Mouse (Mus musculus): ENCODE results near the gene Tap2. TPM values are rescaled to one million over a fixed set of nuclear protein-coding genes. Genes with fewer than 3 reads are reported as not detected.

Tap2 gene
- 51.8 and 56.6 TPM in 2 replicates for polyA plus RNA-seq (2012; ENCODE audit: insufficient read depth, insufficient read length, missing spikeins)

GRCm38 (mm10) chr17:34203444-34203843, at the start of gene Tap2:
Tap2 (plus strand) TSS chr17:34203527.
- peak within 1 kb of the TSS; percentile 98 for H3K4me3 ChIP-seq (ENCODE audit: insufficient read depth, low read length)
- peaks cover 12% of the 10 kb centered on the region for H3K4me1 ChIP-seq (ENCODE audit: control insufficient read depth, insufficient read depth, low read length)
- TF ChIP-seq CTCF (IDR thresholded peaks at IDR 0.05; ENCODE audit: low read depth, low read length): no peak
- TF ChIP-seq POLR2A (IDR thresholded peaks at IDR 0.05; ENCODE audit: borderline replicate concordance, low read depth, low read length): no peak
- H3K27ac ChIP-seq (ENCODE audit: insufficient read depth, low read depth, low read length): no peak within 1 kb of the TSS

DNA sequence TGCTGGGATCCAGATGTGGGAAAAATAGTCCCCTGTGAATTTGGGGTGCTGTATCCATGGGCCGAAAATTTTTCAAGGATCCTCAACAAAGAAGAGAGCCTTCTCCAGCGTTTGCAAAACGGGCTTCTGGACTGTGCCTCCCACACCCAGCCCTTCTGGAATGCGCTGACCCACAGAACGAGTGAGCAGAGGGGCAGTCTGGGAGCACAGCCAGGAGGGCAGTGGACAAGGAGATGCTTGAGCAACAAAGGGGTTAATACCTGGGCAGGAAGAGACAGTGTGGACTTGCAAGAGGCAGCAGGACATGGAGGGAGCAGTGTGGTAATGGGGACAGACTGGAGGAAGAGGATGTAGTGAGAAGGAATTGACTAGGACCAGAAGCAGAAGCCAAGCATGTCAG, 47.8 kb upstream of the Tap2 start:
- no peak for TF ChIP-seq POLR2A (IDR thresholded peaks at IDR 0.05; ENCODE audit: borderline replicate concordance, low read depth, low read length)
- TF ChIP-seq CTCF (IDR thresholded peaks at IDR 0.05; ENCODE audit: low read depth, low read length): no peak

DNA sequence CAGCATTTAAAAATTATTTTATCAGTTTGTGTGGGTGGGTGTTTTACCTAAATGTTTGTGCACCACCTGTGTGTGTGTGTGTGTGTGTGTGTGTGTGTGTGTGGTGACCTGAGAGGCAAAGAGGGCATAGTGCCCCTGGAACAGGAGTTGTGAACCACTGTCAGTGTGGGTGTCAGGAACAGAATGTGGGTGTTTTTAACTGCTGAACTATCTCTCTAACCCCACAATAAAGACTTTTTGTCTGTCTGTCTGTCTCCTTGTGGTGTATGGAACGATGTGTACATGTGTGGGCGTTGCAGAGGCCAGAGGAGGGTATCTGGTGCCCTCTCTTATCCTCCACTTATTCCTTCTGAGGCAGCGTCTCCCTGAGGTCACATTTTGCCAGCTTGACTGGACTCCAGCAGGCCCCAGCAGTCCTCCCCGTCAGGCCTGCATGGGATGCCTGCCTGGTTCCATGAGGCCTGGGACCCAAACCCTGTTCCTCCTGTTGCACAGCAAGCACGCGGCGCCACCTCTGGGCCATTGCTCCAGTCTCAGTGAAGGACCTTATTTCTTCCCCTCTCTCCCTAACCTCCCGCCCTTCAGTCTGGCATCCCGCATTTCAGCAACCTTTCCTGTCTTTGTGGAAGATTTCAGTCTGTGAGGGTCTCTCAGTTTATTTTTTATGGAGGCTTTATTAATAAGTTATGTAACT, 39.0 kb upstream of the Tap2 start:
- no peak for TF ChIP-seq POLR2A (IDR thresholded peaks at IDR 0.05; ENCODE audit: borderline replicate concordance, low read depth, low read length)
- no peak for TF ChIP-seq CTCF (IDR thresholded peaks at IDR 0.05; ENCODE audit: low read depth, low read length)
- Histone ChIP-seq H3K4me3 (ENCODE audit: insufficient read depth, low read length) (no peak overlapping the region), H3K27ac (ENCODE audit: insufficient read depth, low read depth, low read length) (no peak overlapping the region), H3K4me1 (ENCODE audit: control insufficient read depth, insufficient read depth, low read length) (peaks cover 7% of the 10 kb centered on the region)

More for the DNA sequence above, 47.8 kb upstream of the Tap2 start:
- H3K27ac ChIP-seq (ENCODE audit: insufficient read depth, low read depth, low read length): no peak overlapping the region
- H3K4me1 ChIP-seq (ENCODE audit: control insufficient read depth, insufficient read depth, low read length): peaks cover 32% of the 10 kb centered on the region
- H3K4me3 ChIP-seq (ENCODE audit: insufficient read depth, low read length): no peak overlapping the region

GRCm38 (mm10) chr17:34165033-34165730, 38.1 kb upstream of the Tap2 start:
- peaks cover 5% of the 10 kb centered on the region for H3K4me1 ChIP-seq (ENCODE audit: control insufficient read depth, insufficient read depth, low read length)
- peak overlapping the region; percentile 33; the same call in 1 of the 2 replicates for H3K27ac ChIP-seq (ENCODE audit: insufficient read depth, low read depth, low read length)
- TF ChIP-seq CTCF (IDR thresholded peaks at IDR 0.05; ENCODE audit: low read depth, low read length) (0 out of 2 replicates have a peak, but pooled peaks have one; percentile 15), POLR2A (IDR thresholded peaks at IDR 0.05; ENCODE audit: borderline replicate concordance, low read depth, low read length) (no peak)
- no peak overlapping the region for H3K4me3 ChIP-seq (ENCODE audit: insufficient read depth, low read length)

DNA sequence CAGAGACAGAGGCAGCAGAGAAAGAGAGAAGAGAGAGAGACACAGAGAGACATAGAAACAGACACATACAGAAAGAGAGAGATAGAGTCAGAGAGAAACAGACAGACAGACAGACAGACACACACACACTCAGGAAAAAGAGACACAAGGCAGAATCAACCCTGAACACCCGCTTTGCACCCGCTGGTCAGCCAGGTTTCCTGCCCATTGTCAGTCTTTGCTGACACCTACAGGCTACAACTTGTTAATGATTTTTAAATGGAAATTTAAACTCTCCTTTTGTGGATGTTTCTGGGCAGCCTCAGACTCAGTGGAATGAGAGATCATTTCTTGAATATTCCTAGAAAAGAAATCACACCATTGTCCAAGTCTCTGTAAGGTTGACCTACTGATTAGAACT, 34.0 kb upstream of the Tap2 start:
- Histone ChIP-seq H3K27ac (ENCODE audit: insufficient read depth, low read depth, low read length) (no peak overlapping the region), H3K4me1 (ENCODE audit: control insufficient read depth, insufficient read depth, low read length) (peaks cover 7% of the 10 kb centered on the region), H3K4me3 (ENCODE audit: insufficient read depth, low read length) (no peak overlapping the region)
- TF ChIP-seq POLR2A (IDR thresholded peaks at IDR 0.05; ENCODE audit: borderline replicate concordance, low read depth, low read length) (no peak), CTCF (IDR thresholded peaks at IDR 0.05; ENCODE audit: low read depth, low read length) (peak; percentile 72)

DNA sequence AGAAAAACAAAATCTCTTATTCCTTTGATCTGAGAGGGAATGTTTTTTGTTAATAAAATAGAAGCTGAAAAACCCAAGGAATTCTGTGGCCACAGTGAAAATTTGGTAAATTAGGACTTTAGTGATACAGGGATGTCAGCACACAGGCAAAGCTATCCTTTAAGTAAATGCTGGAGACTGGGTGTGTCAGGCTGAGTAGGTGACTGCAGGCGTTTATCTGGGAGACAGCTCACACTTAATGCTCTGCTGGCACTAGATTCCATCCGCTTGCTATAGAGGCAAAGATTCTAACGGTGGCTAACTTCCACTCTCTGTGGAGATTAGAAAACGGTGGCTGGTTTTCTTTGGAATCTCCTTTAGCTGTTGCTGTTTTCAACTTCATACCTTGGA, 32.8 kb upstream of the Tap2 start:
- H3K27ac ChIP-seq (ENCODE audit: insufficient read depth, low read depth, low read length): no peak overlapping the region
- H3K4me3 ChIP-seq (ENCODE audit: insufficient read depth, low read length): no peak overlapping the region
- no peak for TF ChIP-seq POLR2A (IDR thresholded peaks at IDR 0.05; ENCODE audit: borderline replicate concordance, low read depth, low read length)
- TF ChIP-seq CTCF (IDR thresholded peaks at IDR 0.05; ENCODE audit: low read depth, low read length): no peak
- H3K4me1 ChIP-seq (ENCODE audit: control insufficient read depth, insufficient read depth, low read length): peaks cover 6% of the 10 kb centered on the region

GRCm38 (mm10) chr17:34170877-34171498, 32.3 kb upstream of the Tap2 start:
- TF ChIP-seq POLR2A (IDR thresholded peaks at IDR 0.05; ENCODE audit: borderline replicate concordance, low read depth, low read length) (no peak), CTCF (IDR thresholded peaks at IDR 0.05; ENCODE audit: low read depth, low read length) (no peak)
- Histone ChIP-seq H3K4me1 (ENCODE audit: control insufficient read depth, insufficient read depth, low read length) (peaks cover 6% of the 10 kb centered on the region), H3K27ac (ENCODE audit: insufficient read depth, low read depth, low read length) (no peak overlapping the region), H3K4me3 (ENCODE audit: insufficient read depth, low read length) (peak overlapping the region; percentile 4; the same call in 1 of the 2 replicates)

DNA sequence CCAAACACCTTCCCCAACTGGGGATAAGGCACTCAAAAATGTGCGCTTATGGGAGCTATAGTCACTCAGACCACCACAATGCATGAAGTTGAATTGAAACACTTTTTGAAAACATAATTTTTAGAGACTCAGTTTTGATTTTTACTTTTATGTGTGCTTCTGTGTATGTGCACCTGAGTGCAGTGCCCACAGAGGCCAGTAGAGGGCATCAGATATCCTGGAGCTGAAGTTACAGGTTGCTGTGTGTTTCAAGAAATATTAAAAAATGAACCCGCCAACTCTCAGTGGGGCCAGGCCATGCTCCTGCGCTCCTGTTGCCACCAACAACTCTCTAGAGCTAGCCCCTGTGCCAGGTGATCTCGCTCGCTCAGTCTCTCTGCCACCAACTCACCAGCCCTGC, 30.8 kb upstream of the Tap2 start:
- no peak for TF ChIP-seq POLR2A (IDR thresholded peaks at IDR 0.05; ENCODE audit: borderline replicate concordance, low read depth, low read length)
- H3K4me3 ChIP-seq (ENCODE audit: insufficient read depth, low read length): no peak overlapping the region
- no peak overlapping the region for H3K27ac ChIP-seq (ENCODE audit: insufficient read depth, low read depth, low read length)
- peaks cover 6% of the 10 kb centered on the region for H3K4me1 ChIP-seq (ENCODE audit: control insufficient read depth, insufficient read depth, low read length)

GRCm38 (mm10) chr17:34174075-34174474, 29.3 kb upstream of the Tap2 start:
- H3K27ac ChIP-seq (ENCODE audit: insufficient read depth, low read depth, low read length): no peak overlapping the region
- H3K4me1 ChIP-seq (ENCODE audit: control insufficient read depth, insufficient read depth, low read length): peaks cover 6% of the 10 kb centered on the region
- H3K4me3 ChIP-seq (ENCODE audit: insufficient read depth, low read length): no peak overlapping the region
- TF ChIP-seq POLR2A (IDR thresholded peaks at IDR 0.05; ENCODE audit: borderline replicate concordance, low read depth, low read length) (no peak), CTCF (IDR thresholded peaks at IDR 0.05; ENCODE audit: low read depth, low read length) (no peak)

- Histone ChIP-seq H3K4me1 (ENCODE audit: control insufficient read depth, insufficient read depth, low read length) (peaks cover 13% of the 10 kb centered on the region), H3K27ac (ENCODE audit: insufficient read depth, low read depth, low read length) (no peak overlapping the region), H3K4me3 (ENCODE audit: insufficient read depth, low read length) (no peak overlapping the region)
- TF ChIP-seq CTCF (IDR thresholded peaks at IDR 0.05; ENCODE audit: low read depth, low read length): 0 out of 2 replicates have a peak, but pooled peaks have one; percentile 11
- TF ChIP-seq POLR2A (IDR thresholded peaks at IDR 0.05; ENCODE audit: borderline replicate concordance, low read depth, low read length): no peak
These were observed 26.1 kb upstream of the Tap2 start for GRCm38 (mm10) chr17:34177179-34177578.

Measured in bone marrow macrophage, adult 2 months (primary cell).